ENCODE assay signal across 8 mouse cellular contexts in the genomic region with DNA sequence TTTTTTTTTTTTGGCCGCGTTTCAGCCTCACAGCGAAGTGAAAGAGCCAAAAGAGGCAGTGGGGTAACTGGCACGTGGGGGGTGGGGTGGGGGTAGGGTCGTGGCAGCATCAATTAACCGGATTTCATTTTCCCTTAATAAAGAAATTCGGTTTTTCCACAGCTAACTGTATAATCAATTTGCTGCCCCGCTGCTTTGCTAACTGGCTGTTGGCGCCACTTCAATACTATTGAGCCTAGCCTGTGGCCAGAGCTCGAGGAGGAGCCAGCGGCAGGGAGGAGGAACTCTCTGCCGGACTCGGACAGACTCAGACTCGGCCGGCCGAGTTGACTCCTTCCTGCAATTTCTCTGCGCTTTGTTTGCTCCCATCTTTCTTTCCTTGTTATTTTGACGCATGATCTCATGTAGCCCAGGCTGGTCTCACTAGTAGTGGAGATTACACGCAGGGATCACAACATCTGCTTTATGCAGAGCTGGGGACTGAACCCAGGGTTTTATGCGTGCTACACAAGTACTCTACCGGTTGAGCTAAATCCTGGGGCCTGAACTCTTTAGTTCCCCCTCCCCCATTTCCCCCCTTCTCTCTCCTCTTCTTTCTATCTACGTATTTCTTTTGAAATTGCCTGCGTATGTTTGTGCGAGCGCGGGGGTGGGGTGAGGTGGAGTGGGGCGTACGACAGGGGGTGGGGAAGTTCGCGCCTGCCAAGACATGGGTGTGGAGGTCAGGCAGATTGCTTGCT.
DNase-seq lines count a peak whose midpoint lies in the region; ATAC-seq and TF ChIP-seq lines count a peak whose summit lies in the region.

No protein-coding gene starts in this region.

- TF ChIP-seq CTCF in cerebellum, adult 2 months (IDR thresholded peaks at IDR 0.05; ENCODE audit: borderline replicate concordance, insufficient read depth, low read depth, low read length) = no peak

- TF ChIP-seq POLR2A in cerebellum, adult 2 months (IDR thresholded peaks at IDR 0.05; ENCODE audit: borderline replicate concordance, insufficient read depth, low read length) = no peak

- DNase-seq in MN1 (ENCODE audit: low spot score) = peak; percentile 83
- DNase-seq in cerebellum, adult 2 months = peak; percentile 42 to 54
- DNase-seq in hindbrain, embryonic 10.5 days (ENCODE audit: low spot score) = peak; percentile 69
- peak; percentile 55 to 65 for DNase-seq in layer of hippocampus, postnatal 10 days (ENCODE audit: low spot score in 2 of 2)
- peak; percentile 81 for DNase-seq in lung, postnatal 10 days
- peak; percentile 59 for DNase-seq in ovary, postnatal 14 days (ENCODE audit: low spot score)
- peak; percentile 67 for DNase-seq in thymus, postnatal 25 days

- no peaks in the 10 kb centered on the region for H3K9me3 ChIP-seq in hindbrain, embryonic 10.5 days

- 6% methylated on average over 30 of the region's 30 CpGs for WGBS in cerebellum, adult 2 months
- 10% methylated on average over 30 of the region's 30 CpGs for WGBS in hindbrain, embryonic 10.5 days

- no peaks in the 10 kb centered on the region for H3K36me3 ChIP-seq in hindbrain, embryonic 10.5 days

- peak; percentile 81 for ATAC-seq in frontal cortex, adult (ENCODE audit: low TSS enrichment)

- H3K4me1 ChIP-seq in cerebellum, adult 2 months (ENCODE audit: control insufficient read depth, insufficient read depth, low read length) = no peaks in the 10 kb centered on the region
- peaks cover 8% of the 10 kb centered on the region; the same call in 1 of the 2 replicates for H3K4me1 ChIP-seq in hindbrain, embryonic 10.5 days (replicated peaks)

- H3K27ac ChIP-seq in cerebellum, adult 2 months (ENCODE audit: insufficient read depth, low read length) = no peak overlapping the region
- peak overlapping the region; percentile 80 for H3K27ac ChIP-seq in hindbrain, embryonic 10.5 days

- peak overlapping the region; percentile 29 for H3K4me3 ChIP-seq in cerebellum, adult 2 months (replicated peaks; ENCODE audit: insufficient read depth, low read depth, low read length)
- peak overlapping the region; percentile 50 for H3K4me3 ChIP-seq in hindbrain, embryonic 10.5 days

- no peaks in the 10 kb centered on the region for H3K27me3 ChIP-seq in cerebellum, adult 2 months (ENCODE audit: control insufficient read depth, insufficient read depth, low read length)
- no peaks in the 10 kb centered on the region for H3K27me3 ChIP-seq in hindbrain, embryonic 10.5 days (ENCODE audit: insufficient read depth, poor library complexity, severe bottlenecking)
